Mouse (Mus musculus) lung, postnatal 0 days (tissue): ENCODE results near the gene Kif28.

Experiments used
- CTCF ChIP-seq: IDR thresholded peaks from 2 replicates; pipeline ENCODE4 v1.5.1; 2016; ENCODE audit warnings: antibody characterized with exemption, mild to moderate bottlenecking
- EP300 ChIP-seq: IDR thresholded peaks from 2 replicates; pipeline ENCODE4 v1.6.1; 2016; ENCODE audit warnings: antibody characterized with exemption, mild to moderate bottlenecking, control low read depth

DNA sequence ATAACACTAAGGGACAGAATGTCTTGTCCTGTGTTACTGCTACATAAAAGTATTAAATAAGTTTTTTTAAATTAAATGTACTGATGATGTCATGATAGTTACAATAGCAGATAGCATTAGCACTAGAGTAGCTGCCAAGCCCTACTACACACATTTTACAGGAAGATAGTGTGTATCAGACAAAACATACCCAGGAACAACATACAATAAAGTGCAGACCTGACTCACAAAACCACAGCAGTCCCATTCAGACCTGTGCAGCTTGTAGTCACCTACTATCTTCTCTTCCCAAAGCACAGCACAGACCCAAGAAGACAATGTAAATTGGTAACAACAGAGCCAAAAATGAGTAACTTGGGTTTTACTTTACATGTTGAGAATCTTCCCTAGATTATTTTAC lies 11.4 kb upstream of the Kif28 start:
- TF ChIP-seq CTCF: no peak
- no peak for TF ChIP-seq EP300
